Mouse (Mus musculus) bone marrow, adult 2 months (tissue): ENCODE measurements around the gene Sdk1.

ENCODE experiments used
- CTCF ChIP-seq: fragments of 200-500 bp; IDR thresholded peaks from 2 replicates; pipeline ENCODE4 v1.5.1; 2011; ENCODE audit warnings: low read length, control low read depth; ENCODE audit not compliant: control insufficient read depth, insufficient read depth
- POLR2A ChIP-seq: fragments of 200-500 bp; IDR thresholded peaks from 2 replicates; pipeline ENCODE4 v1.6.1; 2011; ENCODE audit warnings: low read depth, mild to moderate bottlenecking, control low read depth, low read length, borderline replicate concordance; ENCODE audit not compliant: control insufficient read depth

DNA sequence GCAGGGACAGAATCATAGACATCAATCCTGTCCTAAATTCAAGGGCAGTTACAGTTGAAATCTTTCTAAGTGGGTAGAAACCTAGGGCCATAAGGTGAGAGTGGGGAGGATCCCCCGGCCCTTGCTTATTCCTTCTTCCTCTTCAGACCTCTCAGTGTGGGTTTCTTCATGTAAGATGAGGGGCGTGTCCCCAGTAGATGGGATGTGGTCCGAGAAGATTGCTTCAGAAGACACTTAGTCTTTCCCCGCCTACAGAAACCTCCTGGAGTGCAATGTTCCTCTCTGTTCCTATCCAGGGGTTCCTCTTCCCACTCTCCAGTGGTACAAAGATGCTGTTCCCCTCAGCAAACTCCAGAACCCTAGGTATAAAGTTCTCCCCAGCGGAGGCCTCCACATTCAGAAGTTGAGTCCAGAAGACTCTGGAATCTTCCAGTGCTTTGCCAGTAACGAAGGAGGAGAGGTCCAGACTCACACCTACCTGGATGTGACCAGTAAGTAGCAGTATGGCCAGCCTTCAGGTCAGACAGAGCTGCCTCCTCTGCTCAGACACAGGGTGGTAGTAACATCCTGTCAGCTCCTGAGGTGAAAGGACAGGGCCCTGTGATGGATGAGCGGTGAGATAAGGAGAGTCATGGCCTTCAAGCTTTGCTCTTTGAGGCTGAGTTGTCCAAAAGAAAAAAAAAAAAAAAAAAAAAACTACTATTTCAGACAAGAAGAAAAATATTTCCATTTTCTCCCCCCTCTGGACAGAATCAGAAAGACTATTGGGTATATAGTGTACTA lies 711.6 kb downstream of the Sdk1 start:
- TF ChIP-seq CTCF (no peak), POLR2A (no peak)
